Mouse (Mus musculus): ENCODE measurements around the gene Gfer. TPM values are rescaled to one million over a fixed set of nuclear protein-coding genes. Genes with fewer than 3 reads are reported as not detected.
"Not testable (repeated sequence)": the region's sequence is repeated elsewhere in the genome, so short reads cannot be mapped to it uniquely, and the experiment has no call there.

Gene Gfer
- polyA plus RNA-seq, 1 experiment, result 30.9 TPM

DNA sequence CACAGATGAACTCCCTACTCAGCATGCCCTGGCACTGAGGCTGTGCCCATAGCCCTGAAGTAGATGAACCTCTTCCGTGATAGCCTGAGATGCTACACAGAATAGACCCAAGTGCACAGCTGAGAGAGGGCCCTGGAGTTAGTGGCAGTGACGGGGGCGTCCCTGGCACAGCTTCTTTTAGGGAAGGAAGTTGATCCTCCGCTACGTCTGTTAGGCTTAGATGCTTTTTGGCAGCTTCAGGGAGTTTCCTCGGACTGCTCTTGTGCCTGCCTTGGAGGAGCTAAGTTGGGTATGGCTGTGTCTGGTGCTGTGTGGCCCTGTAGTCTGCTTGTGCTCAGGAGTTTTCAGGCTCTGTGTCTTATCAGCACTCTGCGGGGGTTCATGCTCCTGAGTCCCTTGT, 21.7 kb downstream of the Gfer start:
- no peaks in the 10 kb centered on the region for H3K27me3 ChIP-seq (ENCODE audit: control insufficient read depth, insufficient read depth, low read length)
- H3K4me3 ChIP-seq (replicated peaks; ENCODE audit: insufficient read depth, low read depth, low read length), result no peak overlapping the region
- TF ChIP-seq POLR2A (IDR thresholded peaks at IDR 0.05; ENCODE audit: borderline replicate concordance, insufficient read depth, low read length) (no peak), CTCF (IDR thresholded peaks at IDR 0.05; ENCODE audit: borderline replicate concordance, insufficient read depth, low read depth, low read length) (no peak)
- 24% methylated on average over 7 of the region's 7 CpGs for WGBS
- H3K4me1 ChIP-seq (ENCODE audit: control insufficient read depth, insufficient read depth, low read length), result peaks cover 31% of the 10 kb centered on the region
- H3K27ac ChIP-seq (ENCODE audit: insufficient read depth, low read length), result no peak overlapping the region
- no peak for DNase-seq

DNA sequence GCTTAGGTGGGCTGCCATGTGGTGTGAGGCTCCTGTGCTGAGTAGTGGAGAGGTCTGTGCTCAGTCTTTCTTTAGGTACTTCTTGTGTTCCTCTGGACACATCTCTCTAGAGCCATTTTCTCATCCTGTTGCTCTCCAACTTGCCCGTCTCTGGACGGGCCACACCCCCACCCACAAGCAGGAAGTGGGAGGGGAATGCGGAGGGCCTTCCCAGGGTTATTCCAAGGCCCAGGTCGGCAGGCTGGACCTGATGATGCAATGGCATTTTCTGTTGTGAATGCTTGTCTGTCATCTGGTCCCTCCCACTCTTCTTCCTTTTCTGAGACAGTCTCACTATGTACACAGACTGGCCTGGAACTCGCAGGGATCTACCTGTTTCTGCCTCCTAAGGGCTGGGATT, 23.8 kb downstream of the Gfer start:
- Histone ChIP-seq H3K4me3 (replicated peaks; ENCODE audit: insufficient read depth, low read depth, low read length) (no peak overlapping the region), H3K4me1 (ENCODE audit: control insufficient read depth, insufficient read depth, low read length) (peaks cover 31% of the 10 kb centered on the region), H3K27me3 (ENCODE audit: control insufficient read depth, insufficient read depth, low read length) (no peaks in the 10 kb centered on the region), H3K27ac (ENCODE audit: insufficient read depth, low read length) (no peak overlapping the region)
- DNase-seq, result no peak
- WGBS, result 29% methylated on average over 5 of the region's 5 CpGs
- TF ChIP-seq POLR2A (IDR thresholded peaks at IDR 0.05; ENCODE audit: borderline replicate concordance, insufficient read depth, low read length), result no peak
- no peak for TF ChIP-seq CTCF (IDR thresholded peaks at IDR 0.05; ENCODE audit: borderline replicate concordance, insufficient read depth, low read depth, low read length)

DNA sequence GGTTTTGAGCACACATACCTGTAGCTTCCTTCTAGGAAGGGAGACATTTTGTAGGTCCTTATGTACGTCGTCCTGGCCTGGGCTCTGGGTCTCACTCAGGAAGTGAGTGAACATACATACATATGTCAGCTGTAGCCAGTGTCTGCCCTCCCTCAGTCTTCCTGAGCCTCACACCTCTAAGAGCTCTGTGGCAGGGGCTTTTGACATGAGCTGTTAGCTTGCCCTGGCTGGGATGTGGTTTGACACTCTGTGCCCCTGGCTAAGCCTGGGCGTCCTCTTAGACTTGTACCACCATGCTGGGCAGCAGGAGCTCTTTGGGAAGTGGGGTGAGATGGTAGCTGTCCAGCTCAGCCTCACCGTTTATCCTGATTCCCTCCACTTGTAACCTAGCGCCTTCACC, 24.6 kb downstream of the Gfer start:
- H3K4me1 ChIP-seq (ENCODE audit: control insufficient read depth, insufficient read depth, low read length), result peaks cover 31% of the 10 kb centered on the region
- no peak overlapping the region for H3K4me3 ChIP-seq (replicated peaks; ENCODE audit: insufficient read depth, low read depth, low read length)
- TF ChIP-seq CTCF (IDR thresholded peaks at IDR 0.05; ENCODE audit: borderline replicate concordance, insufficient read depth, low read depth, low read length) (no peak), POLR2A (IDR thresholded peaks at IDR 0.05; ENCODE audit: borderline replicate concordance, insufficient read depth, low read length) (no peak)
- no peak for DNase-seq
- no peaks in the 10 kb centered on the region for H3K27me3 ChIP-seq (ENCODE audit: control insufficient read depth, insufficient read depth, low read length)
- H3K27ac ChIP-seq (ENCODE audit: insufficient read depth, low read length), result no peak overlapping the region
- WGBS, result 39% methylated on average over 5 of the region's 5 CpGs

DNA sequence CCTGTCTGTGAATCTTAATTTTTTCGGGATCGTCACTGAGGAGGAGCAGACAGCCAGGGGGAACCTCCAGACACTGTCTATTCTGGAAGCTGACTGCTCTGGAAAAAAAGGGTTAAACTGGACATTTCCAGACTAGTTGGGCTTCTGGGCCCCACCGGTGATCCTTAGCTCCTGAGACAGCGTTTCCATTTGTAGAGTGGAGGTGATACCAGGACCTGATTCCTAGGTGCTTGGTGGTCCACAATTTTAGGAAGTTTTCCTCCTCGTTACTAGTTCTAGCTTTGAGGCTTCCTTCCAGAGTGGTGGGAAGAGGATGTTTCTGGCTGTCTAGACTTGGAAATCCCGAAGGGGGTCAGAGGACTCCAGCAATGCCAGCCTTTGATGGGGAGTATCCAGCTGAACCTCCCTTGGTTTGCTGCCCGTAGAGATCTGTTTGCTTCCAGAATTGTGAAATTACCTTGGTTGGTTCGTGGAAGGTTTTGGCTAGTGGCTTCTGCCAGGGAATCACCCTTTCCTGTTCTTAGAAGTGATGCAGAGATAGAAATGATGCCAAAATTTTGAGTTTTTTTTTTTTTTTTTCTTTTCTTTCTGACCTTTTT, 25.6 kb downstream of the Gfer start:
- TF ChIP-seq CTCF (IDR thresholded peaks at IDR 0.05; ENCODE audit: borderline replicate concordance, insufficient read depth, low read depth, low read length) (no peak), POLR2A (IDR thresholded peaks at IDR 0.05; ENCODE audit: borderline replicate concordance, insufficient read depth, low read length) (no peak)
- peaks cover 24% of the 10 kb centered on the region for H3K4me1 ChIP-seq (ENCODE audit: control insufficient read depth, insufficient read depth, low read length)
- WGBS, result under 1% methylated on average over 8 of the region's 8 CpGs
- peak overlapping the region; percentile 69 for H3K4me3 ChIP-seq (replicated peaks; ENCODE audit: insufficient read depth, low read depth, low read length)
- no peak for DNase-seq
- no peaks in the 10 kb centered on the region for H3K27me3 ChIP-seq (ENCODE audit: control insufficient read depth, insufficient read depth, low read length)
- peak overlapping the region; percentile 64 for H3K27ac ChIP-seq (ENCODE audit: insufficient read depth, low read length)

DNA sequence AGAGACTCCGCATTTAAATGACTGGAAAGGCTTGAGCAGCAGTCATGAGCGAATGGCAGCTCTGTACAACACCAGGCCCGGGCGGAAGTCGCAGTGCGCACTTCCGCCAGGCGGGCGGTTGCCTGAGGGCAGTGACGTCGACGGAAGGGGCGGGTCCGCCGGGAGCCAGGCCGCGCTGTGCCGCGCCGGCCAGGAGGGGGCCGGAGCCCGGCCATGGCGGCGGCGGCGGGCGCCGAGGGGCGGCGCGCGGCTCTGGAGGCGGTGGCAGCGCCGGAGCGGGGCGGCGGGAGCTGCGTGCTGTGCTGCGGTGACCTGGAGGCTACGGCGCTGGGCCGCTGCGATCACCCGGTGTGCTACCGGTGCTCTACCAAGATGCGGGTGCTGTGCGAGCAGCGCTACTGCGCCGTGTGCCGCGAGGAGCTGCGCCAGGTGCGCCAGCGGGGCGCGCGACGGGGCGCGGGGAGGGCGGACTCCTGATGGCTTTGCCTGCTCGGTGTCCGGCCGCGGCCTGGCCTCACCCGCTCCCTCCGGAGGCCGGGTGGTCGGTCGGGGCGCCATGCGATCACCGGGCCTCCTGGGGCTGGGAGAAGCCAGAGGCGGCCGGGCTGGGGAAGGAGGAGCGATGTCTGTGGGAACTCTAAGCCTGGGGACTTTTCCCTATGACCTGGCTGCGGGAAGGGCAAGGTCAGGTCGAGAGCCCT, 26.3 kb downstream of the Gfer start, which contains the start of gene Zfp598:
Zfp598 (plus strand) TSS at position 143 of the 701 bp plus-strand sequence.
- DNase-seq, result peak; percentile 95 to 96
- peak; percentile 92 for TF ChIP-seq POLR2A (IDR thresholded peaks at IDR 0.05; ENCODE audit: borderline replicate concordance, insufficient read depth, low read length)
- no peak for TF ChIP-seq CTCF (IDR thresholded peaks at IDR 0.05; ENCODE audit: borderline replicate concordance, insufficient read depth, low read depth, low read length)

DNA sequence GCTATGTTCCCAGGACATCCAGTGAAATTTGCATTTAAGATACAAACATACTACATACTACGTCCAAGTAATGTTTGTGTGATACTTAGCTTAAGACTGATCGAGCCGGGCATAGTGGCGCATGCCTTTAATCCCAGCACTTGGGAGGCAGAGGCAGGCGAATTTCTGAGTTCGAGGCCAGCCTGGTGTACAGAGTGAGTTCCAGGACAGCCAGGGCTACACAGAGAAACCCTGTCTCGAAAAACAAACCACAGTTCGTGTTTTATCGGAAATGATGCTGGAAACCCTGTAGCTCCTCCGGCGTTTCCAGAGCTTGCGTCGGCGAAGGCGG, 26.8 kb downstream of the Gfer start:
- 12% methylated on average over 15 of the region's 15 CpGs for WGBS
- Histone ChIP-seq H3K27ac (ENCODE audit: insufficient read depth, low read length) (peak overlapping the region; percentile 15), H3K4me1 (ENCODE audit: control insufficient read depth, insufficient read depth, low read length) (peaks cover 20% of the 10 kb centered on the region), H3K4me3 (replicated peaks; ENCODE audit: insufficient read depth, low read depth, low read length) (peak overlapping the region; percentile 56)
- DNase-seq; H3K27me3 ChIP-seq (ENCODE audit: control insufficient read depth, insufficient read depth, low read length): not testable (repeated sequence)

More for the DNA sequence above, 26.3 kb downstream of the Gfer start, which contains the start of gene Zfp598:
- WGBS, result under 1% methylated on average over 80 of the region's 80 CpGs
- peak within 1 kb of the TSS; percentile 64 for H3K27ac ChIP-seq (ENCODE audit: insufficient read depth, low read length)
- H3K27me3 ChIP-seq (ENCODE audit: control insufficient read depth, insufficient read depth, low read length), result no peaks in the 10 kb centered on the region
- H3K4me3 ChIP-seq (replicated peaks; ENCODE audit: insufficient read depth, low read depth, low read length), result peak within 1 kb of the TSS; percentile 69
- H3K4me1 ChIP-seq (ENCODE audit: control insufficient read depth, insufficient read depth, low read length), result peaks cover 24% of the 10 kb centered on the region

DNA sequence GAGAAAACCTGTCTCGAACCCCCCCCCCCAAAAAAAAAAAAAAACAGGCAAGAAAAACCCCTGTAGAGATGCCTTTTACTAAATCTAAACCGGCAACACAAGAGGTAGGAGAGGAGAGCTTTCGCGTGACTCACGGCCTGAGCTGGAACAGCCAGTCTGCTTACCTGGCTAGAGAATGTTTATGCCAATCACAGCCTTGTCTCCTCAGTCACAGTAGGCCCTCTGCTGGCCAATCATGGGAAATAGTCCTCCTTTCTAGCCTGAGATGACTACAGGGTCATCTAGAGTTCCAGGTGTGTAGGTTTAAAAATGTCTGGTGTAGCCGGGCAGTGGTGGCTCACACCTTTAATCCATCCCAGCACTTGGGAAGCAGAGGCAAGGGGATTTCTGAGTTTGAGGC, 28.5 kb downstream of the Gfer start:
- TF ChIP-seq POLR2A (IDR thresholded peaks at IDR 0.05; ENCODE audit: borderline replicate concordance, insufficient read depth, low read length), result no peak
- TF ChIP-seq CTCF (IDR thresholded peaks at IDR 0.05; ENCODE audit: borderline replicate concordance, insufficient read depth, low read depth, low read length), result peak; percentile 77
- H3K27me3 ChIP-seq (ENCODE audit: control insufficient read depth, insufficient read depth, low read length), result no peaks in the 10 kb centered on the region
- 11% methylated on average over 6 of the region's 6 CpGs for WGBS
- H3K4me1 ChIP-seq (ENCODE audit: control insufficient read depth, insufficient read depth, low read length), result peaks cover 9% of the 10 kb centered on the region
- no peak overlapping the region for H3K4me3 ChIP-seq (replicated peaks; ENCODE audit: insufficient read depth, low read depth, low read length)
- DNase-seq, result peak; percentile 79 to 85
- H3K27ac ChIP-seq (ENCODE audit: insufficient read depth, low read length), result no peak overlapping the region

DNA sequence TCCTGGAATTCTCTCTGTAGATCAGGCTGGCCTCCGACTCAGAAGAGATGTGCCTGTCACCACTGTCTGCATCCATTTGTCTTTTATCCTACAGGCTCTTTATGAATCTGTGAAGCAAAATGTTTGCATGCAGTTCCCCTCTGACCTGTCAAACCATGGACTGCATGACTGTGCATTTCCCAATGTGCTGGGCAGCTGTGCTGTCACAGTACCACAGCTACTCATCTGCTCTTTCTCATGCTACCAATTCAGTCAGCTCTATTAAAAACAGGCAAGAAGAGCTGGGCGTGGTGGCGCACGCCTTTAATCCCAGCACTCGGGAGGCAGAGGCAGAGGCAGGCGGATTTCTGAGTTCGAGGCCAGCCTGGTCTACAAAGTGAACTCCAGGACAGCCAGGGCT, 28.9 kb downstream of the Gfer start:
- 68% methylated on average over 7 of the region's 7 CpGs for WGBS
- DNase-seq; H3K27ac ChIP-seq (ENCODE audit: insufficient read depth, low read length); H3K4me3 ChIP-seq (replicated peaks; ENCODE audit: insufficient read depth, low read depth, low read length); H3K4me1 ChIP-seq (ENCODE audit: control insufficient read depth, insufficient read depth, low read length); H3K27me3 ChIP-seq (ENCODE audit: control insufficient read depth, insufficient read depth, low read length): not testable (repeated sequence)

All from cerebellum, adult 2 months (tissue).